Mouse (Mus musculus) mouse embryonic stem cell (cell line): ENCODE data around the gene R3hdm2.

Source experiments
- in situ Hi-C, 2 experiments: fragments of 300-500 bp; cut with MboI; formaldehyde crosslinking; loops; 1 replicate in 1 of 2; 3 replicates in 1 of 2; pipeline ENCODE4 v1.14.3; 2019 to 2020; ENCODE audit warnings: low sequenced_read_pairs in 2 of 2, low pct_unique_long_range_greater_than_20kb in 1 of 2, mixed read lengths in 1 of 2; ENCODE audit not compliant: unreplicated experiment in 1 of 2

R3hdm2 gene

DNA sequence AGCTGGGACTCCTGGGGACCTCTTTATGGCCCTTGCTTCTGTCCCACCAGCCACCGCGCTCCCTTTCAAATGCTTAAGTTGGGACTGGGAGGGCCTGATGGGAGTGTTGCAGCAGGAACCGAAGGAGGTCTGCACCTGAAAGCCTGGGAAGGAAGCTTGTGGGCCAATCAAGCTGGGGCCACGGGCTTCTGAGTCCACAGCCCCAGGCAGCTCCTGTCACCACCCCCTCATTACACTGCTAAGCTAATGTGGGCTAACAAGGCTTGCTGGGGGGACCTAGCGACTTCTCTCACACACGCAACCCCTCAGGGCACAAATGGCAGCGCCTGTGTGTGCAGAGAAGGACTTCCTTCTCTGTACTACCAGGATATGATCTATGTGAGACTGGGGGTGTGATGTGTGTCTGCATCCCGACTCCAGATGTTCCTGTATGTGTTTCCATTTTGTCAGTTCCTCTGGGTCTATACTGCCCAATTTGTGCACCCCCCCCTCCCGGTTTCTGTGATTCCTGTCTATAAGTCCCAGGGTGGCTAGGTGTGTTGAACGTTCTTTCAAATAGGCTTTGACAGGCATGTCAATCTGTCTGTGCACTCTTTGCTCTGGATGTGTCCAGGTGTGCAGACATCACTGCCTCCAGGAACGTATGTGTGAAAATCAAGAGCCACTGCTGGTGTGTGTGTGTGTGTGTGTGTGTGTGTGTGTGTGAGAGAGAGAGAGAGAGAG is 130.9 kb downstream of the R3hdm2 start:
- in situ Hi-C loops = no loop called here

- in situ Hi-C loops = no loop called here
Measured at GRCm38 (mm10) chr10:127511634-127512306, 131.6 kb downstream of the R3hdm2 start.

- in situ Hi-C loops = no loop called here
Measured at GRCm38 (mm10) chr10:127512307-127512666, 132.2 kb downstream of the R3hdm2 start.

DNA sequence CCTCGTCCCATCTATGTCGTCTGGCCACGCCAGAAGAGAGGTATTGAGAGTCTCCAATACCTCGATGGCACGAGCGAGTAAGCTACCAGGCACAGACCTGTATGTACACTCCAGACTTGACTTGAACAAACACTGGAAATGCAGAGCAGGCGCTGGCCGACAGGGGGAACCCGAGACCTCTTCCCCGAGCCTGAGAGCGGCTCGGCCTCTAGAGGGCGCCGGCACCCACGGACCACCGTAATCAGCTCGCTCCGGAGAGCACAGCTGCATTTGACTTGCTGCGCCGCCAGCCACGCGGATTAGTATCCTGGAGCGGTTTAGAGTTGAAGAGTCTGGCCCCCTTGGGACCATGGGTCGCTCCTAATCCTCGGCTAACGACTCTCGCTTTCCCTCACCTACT is 132.7 kb downstream of the R3hdm2 start:
- in situ Hi-C loops = no loop called here

DNA sequence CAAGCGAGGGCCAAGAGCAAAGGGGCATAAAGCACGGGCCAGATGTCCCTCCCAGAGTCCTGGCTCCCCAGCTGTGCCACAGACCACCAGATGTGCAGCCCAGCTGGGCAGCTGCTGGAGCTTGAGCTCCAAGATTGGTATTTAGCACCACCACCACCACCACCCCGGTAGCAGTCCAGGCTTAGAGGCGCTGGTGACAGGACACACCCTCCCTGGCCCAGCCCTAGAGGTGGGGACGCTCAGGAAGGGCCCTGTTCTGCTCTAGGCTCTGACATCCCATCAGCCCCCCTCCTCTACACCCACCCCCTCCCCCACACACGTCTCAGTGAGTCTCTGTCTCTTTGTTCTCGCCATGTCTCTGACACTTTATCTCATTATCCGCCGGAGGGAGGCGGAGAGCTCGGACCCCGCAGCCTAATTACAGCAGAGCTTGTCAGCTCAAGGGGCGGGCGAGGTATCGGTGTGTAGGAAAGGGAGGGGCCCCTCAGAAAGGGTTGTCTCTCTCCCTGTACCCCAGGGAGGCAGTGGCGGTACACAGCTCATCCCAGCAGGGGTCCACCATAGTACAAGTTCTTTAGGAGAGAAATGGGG is 133.5 kb downstream of the R3hdm2 start:
- in situ Hi-C loops = no loop called here

DNA sequence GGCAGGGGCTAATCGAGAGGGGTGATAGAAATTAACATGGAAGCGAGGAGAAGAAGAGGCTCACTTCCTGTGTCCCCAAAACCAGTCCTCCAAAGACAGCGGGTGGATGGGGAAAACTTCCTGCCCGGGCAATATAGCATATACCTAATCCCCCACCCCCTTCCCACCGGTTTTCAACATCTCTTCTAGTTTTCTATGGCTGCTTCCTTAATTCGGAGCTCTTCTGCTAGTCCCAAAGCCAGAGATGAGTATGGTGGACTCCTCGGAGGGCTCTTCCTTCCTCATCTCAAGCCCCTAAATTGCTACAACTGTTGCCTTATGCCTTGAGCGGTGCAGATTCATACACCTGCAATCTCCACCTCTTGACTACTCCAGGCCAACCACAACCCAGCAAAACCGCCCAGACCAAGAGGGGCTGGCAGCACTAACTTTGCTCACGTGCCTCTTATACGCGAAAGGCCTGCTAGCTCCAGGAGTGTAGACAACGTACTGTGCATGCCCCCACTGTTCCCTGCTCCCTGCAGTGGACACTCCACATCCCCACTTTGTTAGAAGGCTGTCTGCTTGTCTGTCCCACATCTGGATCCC is 134.1 kb downstream of the R3hdm2 start:
- in situ Hi-C loops = no loop called here

DNA sequence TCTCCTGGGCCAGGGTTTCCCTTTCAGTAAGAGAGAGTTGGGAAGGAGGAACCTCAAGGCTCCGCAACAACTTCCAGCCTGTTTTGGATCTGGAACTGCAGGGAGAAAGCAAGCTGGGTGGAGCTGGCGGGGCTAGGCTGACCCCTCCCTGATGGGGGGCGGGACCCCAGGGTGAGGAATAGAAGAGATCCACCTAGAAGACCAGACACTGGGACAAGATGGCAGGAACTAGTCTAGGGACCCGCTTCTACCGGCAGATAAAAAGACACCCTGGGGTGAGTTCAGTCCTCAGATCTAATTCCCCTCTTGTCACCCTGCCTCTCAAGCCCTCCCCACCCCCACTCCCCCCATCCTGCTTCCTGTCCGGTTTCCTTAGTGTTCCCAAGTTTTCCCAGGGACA is 134.6 kb downstream of the R3hdm2 start, which contains the start of gene Ndufa4l2:
TSS of gene Ndufa4l2 (plus strand) at position 204 of the 400 bp plus-strand sequence.
- in situ Hi-C loops = no loop called here

GRCm38 (mm10) chr10:127515271-127515982 is 135.3 kb downstream of the R3hdm2 start:
- in situ Hi-C loops = no loop called here

DNA sequence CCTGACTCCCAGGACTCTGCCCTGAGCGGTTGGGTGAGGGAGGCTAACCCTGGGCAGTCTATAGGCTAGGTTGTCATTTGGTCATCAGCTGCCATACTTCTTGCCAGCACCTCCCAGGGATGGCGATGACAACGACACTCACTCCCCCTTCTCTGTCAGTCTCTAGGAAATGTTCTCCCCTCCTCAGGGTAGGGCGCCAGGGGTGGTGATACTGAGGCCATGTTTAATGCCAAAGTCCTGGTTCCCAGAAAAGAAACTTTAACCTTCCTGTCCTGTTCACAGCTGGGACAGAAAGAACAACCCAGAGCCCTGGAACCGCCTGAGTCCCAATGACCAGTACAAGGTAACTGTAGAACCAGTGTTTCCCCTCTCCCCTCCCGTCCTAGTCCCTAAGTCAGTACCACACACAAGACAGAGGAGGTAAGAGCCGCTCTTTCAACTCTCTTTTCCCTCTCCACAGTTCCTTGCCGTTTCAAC is 135.9 kb downstream of the R3hdm2 start:
- in situ Hi-C loops = no loop called here

DNA sequence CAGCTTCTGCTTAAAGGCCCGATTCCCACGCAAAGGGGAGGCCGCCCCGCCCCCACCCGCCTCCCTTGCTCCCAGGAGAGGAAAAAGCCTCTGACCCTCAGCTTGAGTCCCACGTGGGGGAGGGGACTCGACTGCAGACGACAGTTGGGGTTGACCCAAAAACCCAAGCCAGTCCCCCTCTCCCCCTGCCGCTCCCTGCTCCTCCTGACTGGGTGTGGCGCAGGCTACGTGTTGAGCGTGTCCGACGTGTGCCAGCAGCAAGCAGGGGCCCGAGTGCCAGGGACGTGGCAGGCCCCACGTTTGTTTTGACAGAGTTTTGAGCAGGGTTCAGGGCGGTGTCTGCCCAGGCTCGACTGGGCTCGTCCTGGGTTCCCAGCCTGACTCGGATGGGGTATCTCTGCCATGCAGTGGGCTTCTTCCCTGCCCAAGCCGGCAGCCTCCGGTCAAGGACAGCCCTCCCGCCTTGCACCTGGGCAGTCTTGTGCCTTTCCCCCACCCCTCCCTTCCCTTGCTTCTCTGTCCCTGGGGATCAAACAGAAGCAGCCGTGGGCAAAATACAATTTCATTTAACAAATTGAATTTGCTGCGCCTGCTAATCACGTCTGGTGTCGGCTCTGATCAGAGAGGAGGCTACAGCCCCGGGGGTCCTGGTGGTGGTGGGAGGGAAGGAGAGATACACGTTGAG is 136.6 kb downstream of the R3hdm2 start:
- in situ Hi-C loops = no loop called here

DNA sequence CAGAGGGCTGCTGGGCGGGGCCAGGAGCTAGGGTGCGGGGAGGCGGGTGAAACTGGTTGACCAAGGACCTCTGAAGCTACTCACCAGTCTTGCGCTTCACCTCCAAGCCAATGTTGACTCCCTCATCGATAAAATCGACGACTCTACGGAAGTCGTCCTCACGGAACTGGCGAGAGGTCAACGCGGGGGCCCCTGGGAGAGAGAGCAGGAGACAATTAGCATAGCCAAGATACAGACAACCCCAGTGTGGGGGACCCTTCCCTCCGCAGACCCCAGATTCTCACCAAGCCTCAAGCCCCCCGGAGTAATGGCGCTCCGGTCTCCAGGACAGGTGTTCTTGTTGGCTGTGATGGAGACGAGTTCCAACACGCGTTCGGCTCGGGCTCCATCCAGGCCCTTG is 137.8 kb downstream of the R3hdm2 start:
- in situ Hi-C loops = no loop called here

DNA sequence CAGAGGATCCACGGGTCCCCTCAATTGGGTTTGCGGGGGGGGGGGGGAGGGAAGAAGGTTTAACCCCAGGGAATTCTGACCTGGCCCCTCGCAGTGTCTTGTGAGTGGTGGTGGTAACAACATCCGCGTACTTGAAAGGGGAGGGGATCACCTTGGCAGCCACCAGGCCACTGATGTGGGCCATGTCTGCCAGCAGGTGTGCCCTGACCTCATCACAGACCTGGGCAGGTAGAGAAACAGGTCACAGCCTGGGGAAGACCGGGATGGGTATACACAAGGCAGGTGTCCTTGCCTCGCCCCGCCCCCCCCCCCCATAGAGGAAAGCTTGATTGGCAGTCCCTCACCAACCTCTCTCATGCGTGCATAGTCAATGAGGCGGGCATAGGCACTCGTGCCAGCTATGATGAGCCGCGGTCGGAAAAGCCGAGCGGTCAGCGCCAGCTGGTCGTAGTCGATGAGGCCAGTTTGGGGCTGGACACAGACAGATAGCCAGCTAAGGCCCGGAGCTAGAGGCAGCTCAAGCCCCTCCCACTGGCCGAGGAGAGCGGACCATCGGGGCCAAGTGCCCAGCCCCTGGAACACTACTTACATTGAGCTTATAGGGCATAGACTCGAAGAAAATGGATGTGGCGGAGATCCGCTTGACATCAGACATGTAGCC is 139.0 kb downstream of the R3hdm2 start:
- in situ Hi-C loops = no loop called here

DNA sequence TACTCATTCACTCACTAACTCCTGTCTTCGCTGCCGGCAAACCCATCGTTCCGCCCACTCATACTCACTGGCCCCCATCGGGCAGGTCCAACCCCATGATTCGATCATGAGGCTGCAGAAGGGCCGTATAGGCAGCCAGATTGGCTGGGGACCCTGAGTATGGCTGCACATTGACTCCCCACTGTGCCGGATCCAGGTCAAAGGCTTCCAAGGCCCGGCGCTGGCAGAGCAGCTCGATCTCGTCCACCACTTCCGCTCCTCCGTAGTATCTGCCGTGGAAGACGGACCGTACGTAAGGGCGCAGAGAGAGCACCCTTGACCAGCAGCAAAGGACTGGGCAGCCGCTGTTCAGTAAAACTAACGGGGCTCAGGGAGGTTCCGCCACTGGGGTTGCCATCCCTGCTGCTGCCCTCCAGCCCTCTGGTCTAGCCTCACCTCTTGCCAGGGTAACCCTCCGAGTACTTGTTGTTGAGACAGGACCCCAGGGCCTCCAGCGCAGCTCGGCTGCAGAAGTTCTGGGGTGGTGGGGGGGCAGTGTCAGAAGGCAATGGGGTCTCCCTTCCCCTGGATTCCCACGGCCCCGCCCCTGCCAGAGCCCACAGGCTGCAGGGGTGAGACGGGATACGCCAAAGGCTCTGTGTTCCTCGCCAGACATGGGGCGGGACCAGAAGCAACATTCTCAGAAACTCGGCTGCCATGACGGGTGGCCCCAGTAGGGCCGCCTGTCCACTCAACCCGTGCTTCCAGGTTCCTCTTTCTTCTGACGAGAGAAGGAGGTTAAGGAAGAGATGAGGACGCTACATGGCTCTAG is 140.0 kb downstream of the R3hdm2 start:
- in situ Hi-C loops = no loop called here

- in situ Hi-C loops = no loop called here
Measured at GRCm38 (mm10) chr10:127520714-127521357, 140.7 kb downstream of the R3hdm2 start.

DNA sequence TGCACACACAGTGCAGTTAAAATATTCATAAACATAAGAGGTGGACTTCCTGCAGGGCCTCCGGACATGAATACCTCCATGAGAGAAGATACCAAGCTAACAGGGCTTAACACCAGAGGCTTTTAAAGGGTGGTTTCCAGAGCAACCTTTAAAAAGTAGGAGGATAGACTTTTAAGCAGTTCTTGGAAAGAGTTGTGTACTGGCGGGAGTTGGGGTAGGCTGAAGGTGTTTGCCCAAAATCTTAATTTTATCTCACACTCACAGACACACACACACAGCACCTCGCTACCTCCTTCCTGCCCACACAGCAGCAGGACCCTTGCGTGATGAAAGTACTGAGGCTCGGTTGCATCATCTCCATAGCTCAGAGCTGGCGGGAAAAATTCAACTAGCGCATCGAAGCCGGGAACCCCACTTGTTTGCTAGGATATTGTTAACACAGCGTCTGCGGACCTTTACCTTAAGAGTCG is 141.5 kb downstream of the R3hdm2 start:
- in situ Hi-C loops = no loop called here

GRCm38 (mm10) chr10:127522088-127522581 is 142.0 kb downstream of the R3hdm2 start, which contains the start of gene Shmt2:
Shmt2 (minus strand) TSS chr10:127522444.
- in situ Hi-C loops = no loop called here
